Mouse (Mus musculus) ES-E14 (cell line): ENCODE measurements at regions not wholly inside any gene's neighbourhood (a gene's known extent, or its start where the extent isn't known, plus 50 kb on each side); places are given as distances from the start of the nearest gene placed in this dataset.

Experiments used
- CHD2 ChIP-seq: IDR thresholded peaks from 2 replicates; pipeline ENCODE4 v1.6.1; 2014; ENCODE audit warnings: mild to moderate bottlenecking, low read depth, low read length, inconsistent platforms
- MAFK ChIP-seq: IDR thresholded peaks from 2 replicates; pipeline ENCODE4 v1.6.1; 2014; ENCODE audit warnings: mild to moderate bottlenecking, low read depth, low read length, inconsistent platforms; ENCODE audit not compliant: insufficient read depth
- ZC3H11A ChIP-seq: IDR thresholded peaks from 2 replicates; pipeline ENCODE4 v1.6.1; 2012; ENCODE audit warnings: low read depth, mild to moderate bottlenecking, inconsistent platforms, low read length, borderline replicate concordance

DNA sequence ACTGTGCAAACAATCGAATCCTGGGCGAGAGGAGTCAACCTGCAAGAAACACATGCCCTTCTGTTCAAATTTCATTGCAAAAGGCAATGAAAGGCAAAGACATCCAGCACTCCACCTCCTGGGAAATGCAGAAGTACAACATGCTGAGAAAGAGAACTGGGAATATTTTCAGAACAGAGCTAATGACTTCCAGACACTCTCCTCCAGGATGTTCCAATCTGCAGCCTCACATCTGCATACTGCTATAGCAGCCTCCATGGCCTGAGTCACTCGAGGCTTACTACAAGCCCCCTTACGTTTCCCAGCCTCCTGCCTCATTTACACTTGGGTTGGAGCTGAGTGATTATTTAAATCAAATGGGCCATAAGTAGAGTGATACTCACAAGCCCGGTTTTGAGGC is 58.9 kb upstream of the Dcbld2 start:
- TF ChIP-seq ZC3H11A, result no peak
- TF ChIP-seq CHD2, result no peak
- no peak for TF ChIP-seq MAFK
